Mouse (Mus musculus) heart, embryonic 14.5 days (tissue): ENCODE results near the gene Acer2. TPM values are rescaled to one million over a fixed set of nuclear protein-coding genes. Genes with fewer than 3 reads are reported as not detected.

ENCODE experiments used
- ATAC-seq: fragments of 200-750 bp; cut with Nextera tagmentation; 2 replicates; pipeline ENCODE4 v1.8.0; 2017; ENCODE audit warnings: low read depth, moderate TSS enrichment; ENCODE audit not compliant: insufficient number of reproducible peaks, insufficient read depth, low FRiP score
- H3K27ac ChIP-seq, 2 experiments: fragments of 200-500 bp in 1 of 2; fragments of 300-500 bp in 1 of 2; sonication (generic) in 1 of 2; replicated peaks in 1 of 2; 2 replicates each; pipeline ENCODE4 v1.5.1; 2012 to 2014; ENCODE audit warnings: low read depth in 2 of 2, low read length in 2 of 2, control low read depth in 1 of 2, mild to moderate bottlenecking in 1 of 2, mixed read lengths in 1 of 2; ENCODE audit not compliant: control insufficient read depth in 1 of 2, insufficient read depth in 1 of 2
- H3K27me3 ChIP-seq: fragments of 300-500 bp; sonication (generic); 2 replicates; pipeline ENCODE4 v1.6.1; 2014; ENCODE audit warnings: mild to moderate bottlenecking, low read length, control low read depth; ENCODE audit not compliant: control insufficient read depth, insufficient read depth
- H3K36me3 ChIP-seq: fragments of 300-500 bp; sonication (generic); 2 replicates; pipeline ENCODE4 v1.6.1; 2014; ENCODE audit warnings: mild to moderate bottlenecking, control low read depth, low read length, mixed read lengths; ENCODE audit not compliant: control insufficient read depth, insufficient read depth
- H3K4me1 ChIP-seq, 2 experiments: fragments of 200-500 bp in 1 of 2; fragments of 300-500 bp in 1 of 2; sonication (generic) in 1 of 2; 2 replicates each; pipeline ENCODE4 v1.6.1; 2012 to 2014; ENCODE audit warnings: low read length in 2 of 2, control low read depth in 1 of 2, mixed read lengths in 1 of 2; ENCODE audit not compliant: control insufficient read depth in 2 of 2, insufficient read depth in 2 of 2
- H3K4me2 ChIP-seq: fragments of 300-500 bp; sonication (generic); 2 replicates; pipeline ENCODE4 v1.6.1; 2014; ENCODE audit warnings: mild to moderate bottlenecking, low read length
- H3K4me3 ChIP-seq, 2 experiments: fragments of 200-500 bp in 1 of 2; fragments of 300-500 bp in 1 of 2; sonication (generic) in 1 of 2; 2 replicates each; pipeline ENCODE4 v1.5.1; 2012 to 2014; ENCODE audit warnings: low read length in 2 of 2, mild to moderate bottlenecking in 2 of 2, control low read depth in 1 of 2, low read depth in 1 of 2, moderate library complexity in 1 of 2; ENCODE audit not compliant: control insufficient read depth in 1 of 2, insufficient read depth in 1 of 2
- H3K9ac ChIP-seq: fragments of 300-500 bp; sonication (generic); 2 replicates; pipeline ENCODE4 v1.6.1; 2014; ENCODE audit warnings: mild to moderate bottlenecking, low read length
- H3K9me3 ChIP-seq: fragments of 300-500 bp; sonication (generic); 2 replicates; pipeline ENCODE4 v1.6.1; 2016; ENCODE audit warnings: low read length, control low read depth; ENCODE audit not compliant: control insufficient read depth
- WGBS: fragments of 180-500 bp; shearing (Covaris S2); extraction: QIAGEN DNeasy Blood & Tissue Kit; methylation state at CpG from one replicate; pipeline ENCODE4 v1.1.7; 2014; 5-methylcytosine and 5-hydroxymethylcytosine counted together
- polyA plus RNA-seq: library from polyadenylated mRNA; unstranded; fragments of >200 nt; fragmentation: Nextera tagmentation; extraction: Ambion mirVana; gene quantifications from 2 replicates; pipeline ENCODE4 v1.2.1, GENCODE M21; 2014

The Acer2 gene
- polyA plus RNA-seq, 1 experiment from 2014 or later = 35.1 TPM

DNA sequence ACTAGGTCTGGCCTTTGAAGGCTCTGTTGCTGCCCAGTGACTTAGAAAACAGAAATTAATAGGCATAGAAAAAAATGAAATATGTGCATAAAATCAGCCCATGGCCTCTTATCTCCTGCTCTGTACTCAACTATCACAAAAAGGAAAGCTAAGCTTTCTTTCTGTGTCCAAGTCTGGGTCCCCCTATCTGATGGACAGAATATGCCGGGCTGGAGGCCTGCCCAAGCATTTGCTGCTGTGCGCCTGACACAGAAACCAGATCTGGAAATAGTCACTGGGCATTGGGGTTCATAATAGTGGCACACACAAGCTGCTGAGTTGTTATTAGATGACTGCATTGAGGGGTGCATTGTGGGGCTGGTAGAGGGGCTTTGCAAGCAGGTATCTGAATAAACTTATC is 5.3 kb downstream of the Acer2 start:
- no peak overlapping the region for H3K4me2 ChIP-seq
- ATAC-seq = no peak
- peaks cover 3% of the 10 kb centered on the region; the same call in 1 of the 2 replicates for H3K27me3 ChIP-seq
- no peak overlapping the region for H3K4me3 ChIP-seq
- H3K9me3 ChIP-seq = no peaks in the 10 kb centered on the region
- H3K4me1 ChIP-seq = peaks cover 0 to 3% of the 10 kb centered on the region in 2 experiments; a peak in 2 of 4 replicates
- H3K36me3 ChIP-seq = no peaks in the 10 kb centered on the region
- peak overlapping the region in 1 of 2 experiments; percentile 57; a peak in 1 of 4 replicates for H3K27ac ChIP-seq
- WGBS = 52% methylated on average over 2 of the region's 2 CpGs
- no peak overlapping the region for H3K9ac ChIP-seq

DNA sequence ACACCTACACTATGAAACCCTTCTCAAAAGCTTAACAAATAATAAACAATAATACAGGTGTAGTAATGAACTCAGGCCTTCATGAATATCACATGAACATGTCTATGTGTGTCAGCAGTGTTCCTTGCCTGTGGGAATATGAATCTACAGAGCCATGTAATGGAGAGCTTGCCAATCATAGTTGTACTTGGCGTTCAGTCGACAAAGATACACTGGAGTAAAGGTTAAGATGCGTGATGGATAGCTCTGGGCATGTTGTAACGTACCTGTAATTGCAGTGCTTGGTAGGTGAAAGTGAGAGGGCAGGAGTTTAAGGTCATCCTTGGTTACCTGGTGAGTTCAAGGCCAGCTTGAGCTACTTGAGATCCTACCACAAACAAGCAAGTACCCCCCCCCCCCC is 7.0 kb downstream of the Acer2 start:
- no peak overlapping the region; a peak in 1 of 4 replicates for H3K27ac ChIP-seq
- H3K27me3 ChIP-seq = peaks cover under 1% of the 10 kb centered on the region; the same call in 1 of the 2 replicates
- no peak for ATAC-seq
- H3K4me2 ChIP-seq = no peak overlapping the region
- WGBS = 85% methylated on average over 4 of the region's 4 CpGs
- H3K9ac ChIP-seq = no peak overlapping the region
- no peak overlapping the region for H3K4me3 ChIP-seq
- H3K9me3 ChIP-seq = no peaks in the 10 kb centered on the region
- peaks cover 3 to 6% of the 10 kb centered on the region in 2 experiments; a peak in 2 of 4 replicates for H3K4me1 ChIP-seq
- H3K36me3 ChIP-seq = no peaks in the 10 kb centered on the region

DNA sequence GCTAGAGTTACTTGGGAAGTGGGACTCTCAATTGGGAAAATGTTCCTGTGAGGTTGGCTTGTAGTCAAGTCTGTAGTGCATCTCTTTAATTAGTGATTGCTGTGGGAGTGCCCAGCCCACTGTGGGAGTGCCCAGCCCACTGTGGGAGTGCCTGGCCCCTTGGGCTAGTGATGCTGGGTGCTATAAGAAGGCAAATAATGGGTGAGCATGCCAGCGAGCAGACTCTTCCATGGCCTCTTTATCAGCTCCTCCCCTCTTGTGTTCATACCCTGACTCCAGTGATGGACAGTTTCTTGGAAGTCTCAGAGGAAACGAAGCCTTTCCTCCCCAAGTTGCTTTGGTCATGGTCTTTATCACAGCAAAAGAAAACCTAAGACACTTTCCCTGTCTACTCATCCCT is 8.2 kb downstream of the Acer2 start:
- H3K27me3 ChIP-seq = no peaks in the 10 kb centered on the region
- peaks cover 5% of the 10 kb centered on the region; the same call in 1 of the 2 replicates for H3K36me3 ChIP-seq
- H3K4me2 ChIP-seq = no peak overlapping the region
- 45% methylated on average over 2 of the region's 2 CpGs for WGBS
- H3K9ac ChIP-seq = no peak overlapping the region
- peak overlapping the region in 1 of 2 experiments; percentile 33; a peak in 1 of 4 replicates for H3K27ac ChIP-seq
- no peak for ATAC-seq
- H3K9me3 ChIP-seq = no peaks in the 10 kb centered on the region
- no peak overlapping the region for H3K4me3 ChIP-seq
- H3K4me1 ChIP-seq = peaks cover 6 to 11% of the 10 kb centered on the region in 2 experiments; a peak in 3 of 4 replicates

DNA sequence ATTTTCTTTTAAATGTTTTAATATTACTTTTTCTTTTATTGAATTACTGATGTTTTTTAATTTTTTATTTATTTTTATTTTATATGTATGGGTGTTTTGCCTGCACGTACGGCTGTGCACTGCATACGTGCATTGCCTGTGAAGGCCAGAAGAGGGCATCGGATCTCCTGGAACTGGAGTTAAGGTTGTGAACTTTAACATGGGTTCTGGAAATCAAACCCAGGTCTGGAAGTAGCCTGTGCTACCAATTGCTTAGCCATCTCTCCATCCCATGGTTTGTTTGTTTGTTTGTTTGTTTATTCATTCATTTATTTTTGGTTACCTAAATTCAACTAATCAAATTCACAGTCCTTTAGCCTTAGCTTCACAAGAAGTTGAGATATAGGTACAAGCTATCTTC is 10.7 kb downstream of the Acer2 start:
- 57% methylated on average over 4 of the region's 4 CpGs for WGBS
- Histone ChIP-seq H3K9me3 (no peaks in the 10 kb centered on the region), H3K27ac (no peak overlapping the region), H3K36me3 (peaks cover 16% of the 10 kb centered on the region), H3K27me3 (no peaks in the 10 kb centered on the region), H3K4me2 (no peak overlapping the region), H3K4me3 (no peak overlapping the region), H3K9ac (no peak overlapping the region), H3K4me1 (peaks cover 6 to 11% of the 10 kb centered on the region in 2 experiments; a peak in 3 of 4 replicates)
- no peak for ATAC-seq

DNA sequence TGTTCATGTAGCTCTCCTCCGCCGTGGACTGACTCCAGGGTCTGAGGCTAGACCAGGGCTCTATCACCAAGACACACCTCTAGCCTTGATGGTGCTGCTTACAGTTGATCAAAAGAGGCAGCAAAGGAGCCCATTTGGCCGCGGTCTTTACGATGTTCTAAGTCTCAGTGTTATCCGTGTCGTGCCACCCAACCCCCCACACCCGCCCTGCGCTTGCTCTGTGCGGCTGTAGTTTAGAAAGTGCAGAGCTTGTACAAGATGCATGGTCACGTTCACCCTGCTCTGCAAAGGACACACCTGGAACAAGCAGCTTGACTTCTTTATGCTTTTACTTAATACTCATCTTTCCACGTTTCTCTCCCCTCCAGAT is 11.6 kb downstream of the Acer2 start:
- H3K27me3 ChIP-seq = no peaks in the 10 kb centered on the region
- ATAC-seq = peak; percentile 51; the same call in 1 of the 2 replicates
- 20% methylated on average over 12 of the region's 12 CpGs for WGBS
- peak overlapping the region; percentile 67 for H3K4me2 ChIP-seq
- H3K27ac ChIP-seq = peak overlapping the region; percentile 79 to 86
- H3K9ac ChIP-seq = peak overlapping the region; percentile 36
- no peaks in the 10 kb centered on the region for H3K9me3 ChIP-seq
- H3K4me3 ChIP-seq = peak overlapping the region; percentile 36 to 41
- H3K4me1 ChIP-seq = peaks cover 3 to 11% of the 10 kb centered on the region in 2 experiments; a peak in 3 of 4 replicates
- peaks cover 16% of the 10 kb centered on the region for H3K36me3 ChIP-seq

DNA sequence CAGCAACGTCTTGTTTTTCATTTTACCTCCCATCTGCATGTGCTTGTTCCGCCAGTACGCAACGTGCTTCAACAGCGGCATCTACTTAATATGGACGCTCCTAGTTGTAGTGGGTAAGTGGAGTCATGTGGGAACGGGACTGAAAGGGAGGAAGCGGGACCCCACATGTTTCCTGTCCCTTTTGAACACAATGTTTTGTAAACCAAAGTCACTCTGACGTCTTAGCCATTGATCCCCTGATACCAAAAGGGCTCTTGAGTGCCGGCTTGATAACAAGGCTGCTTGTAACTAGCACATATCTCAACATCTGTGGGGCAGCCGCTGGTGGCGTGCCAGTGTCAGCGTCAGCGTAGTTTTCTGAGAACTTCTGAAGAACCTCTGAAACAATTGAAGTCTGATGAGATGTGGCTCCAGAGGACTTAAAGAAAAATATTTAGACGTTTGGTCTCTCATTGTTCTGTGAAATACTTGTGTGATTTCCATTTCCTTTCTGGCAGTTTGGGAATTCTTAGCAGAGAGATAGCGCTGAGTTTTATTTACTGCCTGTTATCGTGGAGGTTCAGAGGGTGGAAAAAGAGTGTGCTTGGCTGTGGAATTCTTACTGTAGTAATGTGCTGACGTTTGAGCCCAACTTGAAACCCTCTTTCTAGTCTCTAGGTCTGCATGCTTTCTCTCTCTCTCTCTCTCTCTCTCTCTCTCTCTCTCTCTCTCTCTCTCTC is 12.1 kb downstream of the Acer2 start:
- Histone ChIP-seq H3K36me3 (peaks cover 16% of the 10 kb centered on the region), H3K27ac (peak overlapping the region; percentile 79 to 86), H3K9ac (peak overlapping the region; percentile 36), H3K4me2 (peak overlapping the region; percentile 67), H3K4me1 (peaks cover 3 to 11% of the 10 kb centered on the region in 2 experiments; a peak in 3 of 4 replicates), H3K27me3 (no peaks in the 10 kb centered on the region), H3K4me3 (peak overlapping the region; percentile 36 to 41), H3K9me3 (no peaks in the 10 kb centered on the region)
- ATAC-seq = peak; percentile 68
- WGBS = 2% methylated on average over 18 of the region's 18 CpGs

DNA sequence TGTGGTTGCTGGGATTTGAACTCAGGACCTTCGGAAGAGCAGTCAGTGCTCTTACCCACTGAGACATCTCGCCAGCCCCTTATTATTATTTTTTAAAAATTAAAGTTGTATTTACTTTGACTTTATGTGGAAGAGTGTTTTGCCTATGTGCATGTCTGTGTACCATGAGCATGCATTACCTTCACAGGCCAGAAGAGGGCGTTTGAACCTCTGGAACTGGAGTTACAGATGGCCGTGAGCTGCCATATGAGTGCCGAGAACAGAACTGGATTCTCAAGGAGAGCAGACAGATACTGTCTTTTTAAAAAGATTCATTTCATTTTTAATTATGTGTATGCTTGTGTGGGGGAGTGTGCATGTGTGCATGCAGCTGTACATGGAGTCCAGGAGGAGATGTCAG is 13.7 kb downstream of the Acer2 start:
- ATAC-seq = no peak
- Histone ChIP-seq H3K27ac (no peak overlapping the region), H3K9me3 (no peaks in the 10 kb centered on the region), H3K36me3 (peaks cover 16% of the 10 kb centered on the region), H3K9ac (no peak overlapping the region), H3K27me3 (no peaks in the 10 kb centered on the region), H3K4me2 (no peak overlapping the region), H3K4me1 (peaks cover 3 to 11% of the 10 kb centered on the region in 2 experiments; a peak in 3 of 4 replicates), H3K4me3 (no peak overlapping the region)
- WGBS = 78% methylated on average over 5 of the region's 5 CpGs
